Mouse (Mus musculus) liver, embryonic 14 days (tissue): Measurements from ENCODE around the gene Slc6a15. TPM values are rescaled to one million over a fixed set of nuclear protein-coding genes. Genes with fewer than 3 reads are reported as not detected.

Source experiments
- polyA plus RNA-seq: library from polyadenylated mRNA; depleted of rRNA; stranded (reverse); fragments of >200 nt; gene quantifications from 2 replicates; pipeline ENCODE4 v1.2.3, GENCODE M21; 2012; rRNA removed

Slc6a15 gene
- 0.03 and 0.06 TPM in 2 replicates for polyA plus RNA-seq

DNA sequence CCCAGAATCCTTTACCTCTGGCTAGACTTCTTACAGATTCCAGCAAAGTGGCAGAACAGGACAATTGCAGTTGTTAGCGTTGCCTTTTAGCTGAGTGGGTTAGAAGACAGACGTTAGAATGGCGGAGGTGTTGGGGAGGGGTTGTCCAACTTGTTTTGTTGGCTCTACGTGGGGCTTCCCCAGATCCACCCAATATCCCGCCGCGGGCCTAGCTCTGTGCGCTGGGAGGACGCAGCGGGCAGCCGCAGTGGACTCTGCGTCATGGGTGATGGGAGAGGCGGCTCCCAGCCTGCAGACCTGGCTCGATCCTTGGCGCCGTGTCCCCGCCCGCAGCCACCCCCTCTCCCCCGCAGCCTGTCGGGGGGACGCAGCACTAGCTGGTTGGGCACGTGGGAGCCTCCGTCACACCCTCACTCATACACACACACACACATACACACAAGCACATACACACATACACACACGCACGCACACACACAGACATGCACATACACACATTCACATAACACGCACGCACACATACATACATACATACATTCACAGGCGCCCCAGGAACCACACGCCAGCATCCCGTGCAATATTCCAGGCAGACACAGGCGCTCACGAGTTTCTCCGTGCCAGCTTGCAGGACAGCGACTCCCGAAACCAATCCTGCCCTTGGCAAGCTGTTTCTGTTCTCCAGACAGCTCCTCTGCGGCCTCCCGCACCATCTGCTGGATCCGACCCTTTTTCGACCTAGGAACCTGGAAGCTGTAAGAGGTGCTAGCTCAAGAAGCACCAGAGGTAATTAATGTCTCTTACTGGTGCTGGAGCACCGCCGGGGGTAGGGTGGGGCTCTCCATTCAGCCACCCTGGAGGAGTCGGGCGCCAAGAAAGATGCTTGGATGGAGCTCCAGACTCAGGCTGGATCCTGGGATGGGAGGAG lies at the start of gene Slc6a15:
Gene Slc6a15, plus strand, starts transcription at position 413 of the 925 bp plus-strand sequence.

Other genes starting within 250 kb of the Slc6a15 start
- not detected in 2 replicates for gene Lrriq1, start 131.5 kb upstream of the Slc6a15 start, polyA plus RNA-seq